Mouse (Mus musculus): ENCODE measurements around the gene Vmn1r131. TPM values are rescaled to one million over a fixed set of nuclear protein-coding genes. Genes with fewer than 3 reads are reported as not detected.
"Not testable (repeated sequence)": the region's sequence is repeated elsewhere in the genome, so short reads cannot be mapped to it uniquely, and the experiment has no call there.

Gene Vmn1r131
- polyA plus RNA-seq (2015; fragmentation: Nextera tagmentation; extraction: Ambion mirVana): not detected in 2 replicates

- H3K9ac ChIP-seq (replicated peaks; ENCODE audit: low read length); H3K4me3 ChIP-seq (ENCODE audit: low read length); H3K36me3 ChIP-seq (ENCODE audit: insufficient read depth, low read length); H3K27me3 ChIP-seq (ENCODE audit: insufficient read depth, low read length); H3K27ac ChIP-seq (ENCODE audit: low read length); H3K4me1 ChIP-seq (ENCODE audit: insufficient read depth, low read length); H3K4me2 ChIP-seq (replicated peaks; ENCODE audit: low read depth, low read length); ATAC-seq (ENCODE audit: low FRiP score, low TSS enrichment); H3K9me3 ChIP-seq (ENCODE audit: low read length): not testable (repeated sequence)
- no CpG with 5 or more reads among the region's 2 CpGs for WGBS
Measured at GRCm38 (mm10) chr7:21545990-21546389, at the start of gene Vmn1r131. Gene Vmn1r131, minus strand, starts transcription at chr7:21546090.

DNA sequence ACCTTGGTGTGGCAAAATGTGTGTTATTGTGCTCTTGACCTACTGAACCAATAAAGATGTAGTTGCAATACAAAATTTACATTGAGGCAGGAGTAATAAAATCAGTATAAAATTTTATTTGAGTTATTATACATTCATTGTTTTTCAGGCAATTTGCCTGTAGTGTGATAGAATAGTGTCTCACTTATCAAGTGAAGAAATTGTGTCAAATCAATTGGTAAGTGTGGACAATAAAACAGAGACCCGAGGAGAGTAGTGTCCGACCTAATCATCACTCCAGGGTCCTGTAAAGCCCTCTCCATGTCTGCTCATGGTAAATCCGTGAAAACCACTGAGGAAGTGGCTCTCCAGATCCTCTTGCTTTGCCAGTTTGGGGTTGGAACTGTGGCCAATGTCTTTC is 34.4 kb downstream of the Vmn1r131 start, which contains the start of gene Vmn1r130:
Vmn1r130 (plus strand) TSS at position 301 of the 400 bp plus-strand sequence.
- no CpG with 5 or more reads among the region's 3 CpGs for WGBS
- not testable (repeated sequence) for H3K36me3 ChIP-seq (ENCODE audit: insufficient read depth, low read length); H3K9ac ChIP-seq (replicated peaks; ENCODE audit: low read length); H3K27me3 ChIP-seq (ENCODE audit: insufficient read depth, low read length); H3K9me3 ChIP-seq (ENCODE audit: low read length); H3K4me1 ChIP-seq (ENCODE audit: insufficient read depth, low read length); H3K27ac ChIP-seq (ENCODE audit: low read length); H3K4me2 ChIP-seq (replicated peaks; ENCODE audit: low read depth, low read length); ATAC-seq (ENCODE audit: low FRiP score, low TSS enrichment); H3K4me3 ChIP-seq (ENCODE audit: low read length)

Other genes starting within 250 kb of the Vmn1r131 start
- not detected in 2 replicates for gene Vmn1r126, start 244.6 kb downstream of the Vmn1r131 start, polyA plus RNA-seq (2015; fragmentation: Nextera tagmentation; extraction: Ambion mirVana)
- gene Vmn1r127, start 226.2 kb downstream of the Vmn1r131 start, polyA plus RNA-seq (2015; fragmentation: Nextera tagmentation; extraction: Ambion mirVana): not detected in 2 replicates
- not detected in 2 replicates for gene Vmn1r128, start 196.7 kb downstream of the Vmn1r131 start, polyA plus RNA-seq (2015; fragmentation: Nextera tagmentation; extraction: Ambion mirVana)
- not detected in 2 replicates for gene Vmn1r129, start 184.8 kb downstream of the Vmn1r131 start, polyA plus RNA-seq (2015; fragmentation: Nextera tagmentation; extraction: Ambion mirVana)
- gene Gm6882, start 113.3 kb downstream of the Vmn1r131 start, polyA plus RNA-seq (2015; fragmentation: Nextera tagmentation; extraction: Ambion mirVana): not detected in 2 replicates
- not detected in 2 replicates for gene Vmn1r130, start 34.3 kb downstream of the Vmn1r131 start, polyA plus RNA-seq (2015; fragmentation: Nextera tagmentation; extraction: Ambion mirVana)
- not detected in 2 replicates for gene Vmn1r132, start 68.0 kb upstream of the Vmn1r131 start, polyA plus RNA-seq (2015; fragmentation: Nextera tagmentation; extraction: Ambion mirVana)
- gene Gm4175, start 215.4 kb upstream of the Vmn1r131 start, polyA plus RNA-seq (2015; fragmentation: Nextera tagmentation; extraction: Ambion mirVana): not detected in 2 replicates

Measured in kidney, embryonic 16.5 days (tissue).